Mouse (Mus musculus): ENCODE results near the gene Lrtm2. TPM values are rescaled to one million over a fixed set of nuclear protein-coding genes. Genes with fewer than 3 reads are reported as not detected.
"Not testable (repeated sequence)": the region's sequence is repeated elsewhere in the genome, so short reads cannot be mapped to it uniquely, and the experiment has no call there.

The Lrtm2 gene
- 0.18 TPM in 1 of 2 replicates, not detected in the other for polyA plus RNA-seq (2016; fragmentation: Nextera tagmentation; extraction: Ambion mirVana)

DNA sequence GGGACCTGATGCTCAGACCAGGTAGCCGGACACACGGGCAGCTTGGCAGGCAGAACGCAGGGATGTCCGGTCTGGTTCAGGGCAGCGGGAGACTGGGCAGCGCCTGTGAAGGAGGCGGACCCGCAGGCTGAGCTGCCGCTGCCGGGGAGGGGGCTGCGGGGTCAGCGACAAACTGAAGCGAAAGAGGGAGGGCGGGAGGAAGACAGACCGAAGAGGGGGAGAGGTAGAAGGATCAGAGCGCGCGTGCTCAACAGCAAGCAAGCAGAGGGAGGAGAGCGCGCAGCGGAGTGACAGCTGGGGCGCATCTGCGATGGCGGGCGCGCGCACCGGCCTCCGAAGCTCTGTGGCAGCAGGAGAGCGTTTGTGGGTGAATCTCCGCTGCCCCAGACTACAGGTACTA is at the start of gene Lrtm2:
Gene Lrtm2 (minus strand): TSS at position 261 of the 400 bp plus-strand sequence.
- Histone ChIP-seq H3K9me3 (no peaks in the 10 kb centered on the region), H3K27me3 (peaks cover 88% of the 10 kb centered on the region), H3K9ac (replicated peaks) (no peak within 1 kb of the TSS), H3K4me2 (peak within 1 kb of the TSS; percentile 56), H3K4me3 (replicated peaks) (peak within 1 kb of the TSS; percentile 35), H3K27ac (no peak within 1 kb of the TSS), H3K36me3 (no peaks in the 10 kb centered on the region), H3K4me1 (replicated peaks) (peaks cover 13% of the 10 kb centered on the region)
- no peak for ATAC-seq (ENCODE audit: insufficient number of reproducible peaks, insufficient read depth, low FRiP score, low TSS enrichment, low read depth)
- WGBS: 1% methylated on average over 31 of the region's 31 CpGs

DNA sequence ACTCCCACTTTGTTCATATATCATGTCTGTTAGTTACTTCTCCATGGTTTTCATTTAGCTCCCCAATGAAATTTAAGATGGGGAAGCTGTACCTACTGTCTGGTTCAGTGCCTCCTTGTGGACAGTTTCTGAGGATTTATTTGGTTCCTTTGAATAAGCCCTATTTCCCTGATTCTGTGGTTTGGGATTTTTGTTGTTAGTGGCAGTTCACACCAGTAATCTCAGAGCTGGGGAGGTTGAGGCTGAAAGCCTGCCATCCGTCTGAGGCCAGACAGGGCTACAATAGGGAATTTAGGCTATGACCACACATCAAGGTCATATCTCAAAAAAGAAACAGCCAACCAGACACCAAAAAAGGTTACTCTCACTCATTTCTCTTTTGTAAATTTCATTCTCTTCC is 48.1 kb upstream of the Lrtm2 start:
- no peak for ATAC-seq (ENCODE audit: insufficient number of reproducible peaks, insufficient read depth, low FRiP score, low TSS enrichment, low read depth)
- Histone ChIP-seq H3K4me1 (replicated peaks) (no peaks in the 10 kb centered on the region; the same call in 1 of the 2 replicates), H3K27me3 (no peaks in the 10 kb centered on the region), H3K4me3 (replicated peaks) (no peak overlapping the region), H3K9me3 (no peaks in the 10 kb centered on the region), H3K27ac (no peak overlapping the region), H3K4me2 (no peak overlapping the region), H3K9ac (replicated peaks) (no peak overlapping the region), H3K36me3 (no peaks in the 10 kb centered on the region)
- WGBS: 80% methylated on average over 1 of the region's 1 CpGs

DNA sequence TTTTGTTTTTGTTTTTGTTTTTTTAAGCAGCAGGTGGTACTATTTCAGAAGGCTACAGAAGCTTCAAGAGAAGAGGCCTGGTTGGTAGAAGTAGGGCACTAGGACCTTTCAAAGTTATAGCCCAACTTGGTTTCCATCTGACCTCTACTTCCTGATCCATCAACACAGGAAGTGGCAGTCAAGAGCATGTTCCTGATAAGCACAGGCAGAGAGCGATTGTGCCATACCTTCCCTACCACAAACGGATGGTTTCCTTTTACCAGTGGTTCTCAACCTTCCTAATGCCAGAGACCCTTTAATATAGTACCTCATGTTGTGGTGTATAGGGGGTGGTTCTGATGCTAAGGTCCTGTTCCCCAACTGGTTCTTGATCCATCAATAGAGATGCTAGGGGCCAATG is 47.0 kb upstream of the Lrtm2 start:
- Histone ChIP-seq H3K9me3 (no peaks in the 10 kb centered on the region), H3K27me3 (no peaks in the 10 kb centered on the region), H3K27ac (no peak overlapping the region), H3K9ac (replicated peaks) (no peak overlapping the region), H3K4me1 (replicated peaks) (no peaks in the 10 kb centered on the region; the same call in 1 of the 2 replicates), H3K36me3 (no peaks in the 10 kb centered on the region), H3K4me3 (replicated peaks) (no peak overlapping the region), H3K4me2 (no peak overlapping the region)
- 60% methylated on average over 2 of the region's 2 CpGs for WGBS
- ATAC-seq (ENCODE audit: insufficient number of reproducible peaks, insufficient read depth, low FRiP score, low TSS enrichment, low read depth): no peak

DNA sequence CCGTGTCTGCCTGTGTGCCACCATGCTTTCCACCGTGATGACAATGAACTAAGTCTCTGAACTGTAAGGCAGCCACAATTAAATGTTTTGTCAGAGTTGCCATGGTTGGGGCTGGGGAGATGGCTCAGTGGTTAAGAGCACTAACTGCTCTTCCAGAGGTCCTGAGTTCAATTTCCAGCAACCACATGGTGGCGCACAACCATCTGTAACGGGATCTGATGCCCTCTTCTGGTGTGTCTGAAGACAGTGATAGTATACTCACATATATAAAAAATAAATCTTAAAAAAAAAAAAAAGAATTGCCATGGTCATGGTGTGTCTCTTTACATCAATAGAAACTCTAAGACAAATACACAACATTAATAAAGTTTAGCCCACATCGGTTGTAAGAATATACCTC is 44.5 kb upstream of the Lrtm2 start:
- Histone ChIP-seq H3K4me3 (replicated peaks) (no peak overlapping the region), H3K27me3 (no peaks in the 10 kb centered on the region), H3K4me2 (no peak overlapping the region), H3K9ac (replicated peaks) (no peak overlapping the region), H3K36me3 (no peaks in the 10 kb centered on the region), H3K4me1 (replicated peaks) (no peaks in the 10 kb centered on the region), H3K27ac (no peak overlapping the region), H3K9me3 (no peaks in the 10 kb centered on the region)
- 80% methylated on average over 5 of the region's 5 CpGs for WGBS
- ATAC-seq (ENCODE audit: insufficient number of reproducible peaks, insufficient read depth, low FRiP score, low TSS enrichment, low read depth): no peak

DNA sequence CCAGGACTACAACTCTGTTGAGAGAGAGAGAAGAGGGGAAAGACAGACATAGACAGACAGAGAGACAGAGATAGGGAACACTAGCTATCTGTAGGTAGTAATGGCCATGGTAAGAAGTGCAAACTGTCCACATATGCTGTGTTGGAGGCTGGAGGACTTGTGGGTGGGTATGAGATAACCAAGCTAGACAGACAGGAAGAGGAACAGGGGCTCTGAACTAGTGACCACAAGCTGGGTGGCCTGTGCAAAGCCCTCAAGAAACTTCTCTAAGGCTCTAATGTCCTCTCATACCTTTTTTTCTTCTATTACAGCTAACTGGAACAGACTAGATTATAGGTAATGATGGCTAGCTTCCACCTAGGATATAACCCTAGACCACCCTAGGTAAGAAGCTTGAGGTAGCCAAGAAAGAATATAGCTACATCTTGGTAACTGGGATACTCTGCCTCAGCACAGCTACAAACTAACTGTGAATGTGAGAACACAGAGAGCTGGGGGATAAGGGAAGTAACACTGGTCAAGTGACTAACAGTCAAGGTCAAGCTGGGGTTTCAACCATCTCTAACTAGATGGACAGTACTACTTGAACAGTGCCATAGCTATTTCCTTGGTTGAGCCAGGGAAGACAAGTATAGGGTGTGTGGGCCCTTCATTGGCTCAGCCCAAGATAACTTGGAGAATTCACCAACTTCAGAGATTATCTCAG is 42.6 kb upstream of the Lrtm2 start:
- H3K9ac ChIP-seq (replicated peaks): no peak overlapping the region
- ATAC-seq (ENCODE audit: insufficient number of reproducible peaks, insufficient read depth, low FRiP score, low TSS enrichment, low read depth): no peak
- peaks cover 5% of the 10 kb centered on the region for H3K36me3 ChIP-seq
- no peaks in the 10 kb centered on the region for H3K4me1 ChIP-seq (replicated peaks)
- no peak overlapping the region for H3K27ac ChIP-seq
- H3K4me2 ChIP-seq: no peak overlapping the region
- no peaks in the 10 kb centered on the region for H3K27me3 ChIP-seq
- no peaks in the 10 kb centered on the region for H3K9me3 ChIP-seq
- H3K4me3 ChIP-seq (replicated peaks): no peak overlapping the region

DNA sequence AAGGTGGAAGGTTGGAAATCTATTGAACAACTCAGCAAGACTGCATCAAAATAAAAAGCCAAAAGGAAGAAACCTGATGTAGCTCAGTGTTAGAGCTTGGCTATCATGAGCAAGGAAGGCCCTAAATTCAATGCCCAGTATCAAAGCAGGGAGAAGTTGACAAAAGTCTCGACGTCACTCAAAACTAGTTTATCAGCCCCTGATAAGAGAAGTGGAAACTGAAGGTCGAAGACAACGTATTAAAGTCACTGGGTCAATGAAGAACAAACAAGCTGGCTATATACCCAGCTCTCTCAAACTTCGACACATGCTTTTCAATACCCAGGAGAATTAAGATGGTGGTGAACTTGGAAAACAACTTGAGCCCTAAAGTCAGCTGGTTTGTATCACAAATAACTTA is 41.7 kb upstream of the Lrtm2 start:
- H3K36me3 ChIP-seq: peaks cover 11% of the 10 kb centered on the region
- H3K4me3 ChIP-seq (replicated peaks): no peak overlapping the region
- no peaks in the 10 kb centered on the region for H3K4me1 ChIP-seq (replicated peaks)
- H3K27ac ChIP-seq: no peak overlapping the region
- H3K9ac ChIP-seq (replicated peaks): no peak overlapping the region
- no peak overlapping the region for H3K4me2 ChIP-seq
- no peaks in the 10 kb centered on the region for H3K9me3 ChIP-seq
- WGBS: 92% methylated on average over 5 of the region's 5 CpGs
- no peak for ATAC-seq (ENCODE audit: insufficient number of reproducible peaks, insufficient read depth, low FRiP score, low TSS enrichment, low read depth)
- no peaks in the 10 kb centered on the region for H3K27me3 ChIP-seq

DNA sequence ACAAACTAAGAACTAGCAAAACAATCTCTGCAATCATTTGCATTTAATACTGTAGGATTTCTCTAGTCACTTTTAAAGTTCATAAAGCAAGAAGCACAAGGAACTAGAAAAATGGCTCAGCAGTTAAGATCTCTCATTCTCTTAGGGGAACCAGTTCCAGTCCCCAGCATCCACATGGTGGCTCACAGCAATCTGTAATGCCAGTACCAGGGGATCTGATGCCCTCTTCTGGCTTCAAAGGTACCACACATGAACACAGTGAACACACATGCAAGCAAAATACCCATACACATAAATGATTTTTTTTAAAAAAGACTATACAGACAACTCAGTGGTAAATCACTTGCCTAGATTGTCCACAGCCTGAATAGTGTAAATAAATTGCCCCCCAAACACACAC is 41.1 kb upstream of the Lrtm2 start:
- H3K27ac ChIP-seq: no peak overlapping the region
- H3K9ac ChIP-seq (replicated peaks): no peak overlapping the region
- H3K27me3 ChIP-seq: no peaks in the 10 kb centered on the region
- H3K4me1 ChIP-seq (replicated peaks): no peaks in the 10 kb centered on the region
- H3K4me3 ChIP-seq (replicated peaks): no peak overlapping the region
- no peak for ATAC-seq (ENCODE audit: insufficient number of reproducible peaks, insufficient read depth, low FRiP score, low TSS enrichment, low read depth)
- peaks cover 14% of the 10 kb centered on the region for H3K36me3 ChIP-seq
- H3K4me2 ChIP-seq: no peak overlapping the region
- no peaks in the 10 kb centered on the region for H3K9me3 ChIP-seq

DNA sequence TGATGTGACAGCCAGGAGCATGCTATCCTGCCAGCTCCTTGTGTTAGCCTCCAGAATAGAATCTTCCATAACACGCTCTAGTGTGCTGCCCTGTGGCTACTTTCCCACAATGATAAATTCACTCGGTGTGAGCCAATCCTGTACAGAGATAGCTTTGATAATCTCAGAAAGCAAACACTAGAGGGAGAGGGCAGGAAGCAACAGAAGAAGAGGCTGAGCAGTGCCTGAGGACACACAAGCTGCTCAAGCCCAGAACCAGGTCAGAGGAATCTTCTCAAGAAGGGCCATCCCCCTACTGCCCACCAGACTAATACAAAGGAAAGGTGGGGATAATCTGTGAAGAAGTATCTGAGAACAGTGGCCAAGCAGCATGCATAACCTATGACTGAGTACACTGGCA is 36.8 kb upstream of the Lrtm2 start:
- 95% methylated on average over 2 of the region's 2 CpGs for WGBS
- no peaks in the 10 kb centered on the region for H3K27me3 ChIP-seq
- H3K27ac ChIP-seq: no peak overlapping the region
- ATAC-seq (ENCODE audit: insufficient number of reproducible peaks, insufficient read depth, low FRiP score, low TSS enrichment, low read depth): no peak
- no peaks in the 10 kb centered on the region for H3K4me1 ChIP-seq (replicated peaks)
- H3K9ac ChIP-seq (replicated peaks): no peak overlapping the region
- no peaks in the 10 kb centered on the region for H3K9me3 ChIP-seq
- peaks cover 48% of the 10 kb centered on the region for H3K36me3 ChIP-seq
- H3K4me3 ChIP-seq (replicated peaks): no peak overlapping the region
- no peak overlapping the region for H3K4me2 ChIP-seq

DNA sequence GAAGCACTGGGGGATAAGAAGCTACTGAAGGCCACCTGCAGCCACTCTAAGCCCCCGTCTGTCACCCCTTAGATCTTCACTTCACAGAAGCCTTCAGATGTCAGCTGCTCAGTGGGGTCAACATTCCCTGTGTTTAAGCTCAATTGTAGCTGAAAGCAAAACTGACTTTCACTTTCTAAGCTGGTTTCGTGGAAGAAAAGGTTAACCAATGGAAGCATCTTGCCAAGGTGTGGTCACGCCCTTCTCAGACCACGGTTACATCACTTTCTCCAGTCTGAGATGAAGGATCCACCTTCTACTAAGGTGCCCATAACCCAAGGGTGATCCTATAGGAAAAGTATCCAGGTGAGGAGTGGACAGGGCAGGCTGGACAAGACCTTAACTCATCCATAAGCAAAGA is 36.2 kb upstream of the Lrtm2 start:
- H3K4me2 ChIP-seq; H3K9me3 ChIP-seq; H3K9ac ChIP-seq (replicated peaks); H3K27me3 ChIP-seq; H3K4me3 ChIP-seq (replicated peaks); ATAC-seq (ENCODE audit: insufficient number of reproducible peaks, insufficient read depth, low FRiP score, low TSS enrichment, low read depth); H3K27ac ChIP-seq; H3K4me1 ChIP-seq (replicated peaks): not testable (repeated sequence)
- WGBS: 87% methylated on average over 4 of the region's 4 CpGs
- H3K36me3 ChIP-seq: peaks cover 49% of the 10 kb centered on the region

DNA sequence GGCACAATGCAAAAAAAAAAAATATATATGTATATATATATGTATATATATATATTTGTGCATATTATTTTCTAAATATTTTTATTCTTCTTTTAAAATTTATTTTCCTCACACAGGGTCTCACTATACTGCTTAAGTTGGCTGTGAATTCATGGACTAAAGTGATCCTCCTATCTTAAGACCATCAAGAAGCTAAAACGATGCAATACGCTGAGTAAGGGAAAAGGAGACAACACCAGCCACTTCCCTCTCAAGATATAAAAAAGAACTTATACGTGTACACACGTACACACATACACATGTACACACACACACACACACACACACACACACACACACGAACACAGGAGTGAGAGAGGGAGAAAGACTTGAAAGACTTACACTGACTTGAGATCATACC is 33.0 kb upstream of the Lrtm2 start:
- no peak for ATAC-seq (ENCODE audit: insufficient number of reproducible peaks, insufficient read depth, low FRiP score, low TSS enrichment, low read depth)
- no peak overlapping the region for H3K27ac ChIP-seq
- WGBS: 92% methylated on average over 5 of the region's 5 CpGs
- no peak overlapping the region for H3K4me2 ChIP-seq
- H3K9me3 ChIP-seq: no peaks in the 10 kb centered on the region
- H3K36me3 ChIP-seq: peaks cover 74% of the 10 kb centered on the region
- no peaks in the 10 kb centered on the region for H3K27me3 ChIP-seq
- no peak overlapping the region for H3K4me3 ChIP-seq (replicated peaks)
- no peaks in the 10 kb centered on the region for H3K4me1 ChIP-seq (replicated peaks)
- no peak overlapping the region for H3K9ac ChIP-seq (replicated peaks)

DNA sequence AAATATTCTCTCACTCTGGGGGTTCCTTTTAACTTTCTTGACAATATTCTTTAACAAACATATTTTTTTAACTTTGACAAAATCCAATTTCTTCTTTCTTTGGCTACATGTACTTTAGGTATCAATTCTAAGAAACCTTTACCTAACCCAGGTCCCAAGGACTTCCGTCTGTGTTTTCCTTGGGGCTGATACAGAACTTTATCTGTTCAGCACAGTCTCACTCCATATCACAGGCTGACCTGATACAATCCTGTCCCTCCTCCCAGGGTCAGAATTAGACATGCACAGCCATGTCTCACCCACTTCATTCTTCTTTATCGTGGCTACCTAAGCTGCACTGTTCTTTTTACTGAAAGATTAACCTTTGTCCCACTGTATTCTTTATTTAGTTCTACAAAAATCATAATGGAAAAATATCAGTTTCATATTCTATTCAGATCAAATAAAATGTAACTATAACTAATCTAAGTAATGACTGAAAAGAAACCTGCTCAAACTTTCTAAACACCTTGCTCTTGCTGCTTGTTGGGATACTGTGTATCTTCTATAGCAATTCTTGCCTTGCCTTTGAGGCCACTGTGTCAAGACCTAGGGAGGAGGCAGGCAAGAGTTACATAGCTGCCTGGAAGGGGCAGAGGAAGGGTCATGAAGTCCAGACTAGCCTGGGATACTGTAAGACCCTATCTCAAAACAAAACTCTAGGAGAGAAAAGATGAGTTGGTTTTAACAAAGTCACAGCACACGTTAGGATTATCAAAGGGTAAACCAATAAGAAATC is 30.5 kb upstream of the Lrtm2 start:
- Histone ChIP-seq H3K4me2 (no peak overlapping the region), H3K27me3 (no peaks in the 10 kb centered on the region), H3K4me3 (replicated peaks) (no peak overlapping the region), H3K4me1 (replicated peaks) (no peaks in the 10 kb centered on the region), H3K9me3 (no peaks in the 10 kb centered on the region), H3K36me3 (peaks cover 86% of the 10 kb centered on the region), H3K27ac (no peak overlapping the region), H3K9ac (replicated peaks) (no peak overlapping the region)
- 92% methylated on average over 3 of the region's 3 CpGs for WGBS
- no peak for ATAC-seq (ENCODE audit: insufficient number of reproducible peaks, insufficient read depth, low FRiP score, low TSS enrichment, low read depth)

DNA sequence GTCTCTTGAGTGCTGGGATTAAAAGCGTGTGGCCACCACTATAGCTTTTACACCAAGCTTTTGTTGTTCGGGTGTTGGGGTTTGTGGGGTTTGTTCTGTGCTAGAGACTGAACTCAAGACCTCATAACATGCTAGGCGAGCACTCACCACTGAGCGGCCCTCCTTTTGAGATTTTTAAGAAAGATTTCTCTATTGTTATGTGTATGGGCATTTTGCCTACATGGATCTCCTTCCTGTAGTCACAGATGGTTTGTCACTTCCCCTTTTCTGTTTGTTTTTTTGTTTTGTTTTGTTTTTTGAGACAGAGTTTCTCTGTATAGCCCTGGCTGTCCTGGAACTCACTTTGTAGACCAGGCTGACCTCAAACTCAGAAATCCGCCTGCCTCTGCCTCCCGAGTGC is 29.7 kb upstream of the Lrtm2 start:
- H3K27me3 ChIP-seq; H3K4me2 ChIP-seq; H3K9ac ChIP-seq (replicated peaks); H3K4me3 ChIP-seq (replicated peaks); H3K4me1 ChIP-seq (replicated peaks); ATAC-seq (ENCODE audit: insufficient number of reproducible peaks, insufficient read depth, low FRiP score, low TSS enrichment, low read depth); H3K9me3 ChIP-seq; H3K27ac ChIP-seq: not testable (repeated sequence)
- H3K36me3 ChIP-seq: peaks cover 86% of the 10 kb centered on the region
- WGBS: 90% methylated on average over 6 of the region's 6 CpGs
